Mouse (Mus musculus): ENCODE data around the gene Prkar2b. TPM values are rescaled to one million over a fixed set of nuclear protein-coding genes. Genes with fewer than 3 reads are reported as not detected.

Gene Prkar2b
- polyA plus RNA-seq, 1 experiment: 10.0 TPM

GRCm38 (mm10) chr12:31967536-31967935, 93.6 kb downstream of the Prkar2b start:
- no peak for DNase-seq (ENCODE audit: low spot score)

GRCm38 (mm10) chr12:31966405-31966804, 94.7 kb downstream of the Prkar2b start:
- DNase-seq (ENCODE audit: low spot score): no peak

- DNase-seq (ENCODE audit: low spot score): no peak
Measured at GRCm38 (mm10) chr12:31965517-31966212, 95.4 kb downstream of the Prkar2b start.

- DNase-seq (ENCODE audit: low spot score): no peak
Measured at GRCm38 (mm10) chr12:31964074-31964473, 97.0 kb downstream of the Prkar2b start.

GRCm38 (mm10) chr12:31955843-31956242, 105.3 kb downstream of the Prkar2b start:
- no peak for DNase-seq (ENCODE audit: low spot score)

GRCm38 (mm10) chr12:31950659-31951031, 110.5 kb downstream of the Prkar2b start:
- DNase-seq (ENCODE audit: low spot score): no peak

- peak; percentile 86 for DNase-seq (ENCODE audit: low spot score)
Measured at GRCm38 (mm10) chr12:31949759-31950658, 111.1 kb downstream of the Prkar2b start, which contains the start of gene Hbp1. TSS of gene Hbp1 (minus strand) at chr12:31950535.

- DNase-seq (ENCODE audit: low spot score): peak; percentile 82
Measured at GRCm38 (mm10) chr12:31949193-31949741, 111.8 kb downstream of the Prkar2b start.

GRCm38 (mm10) chr12:31948101-31949000, 112.7 kb downstream of the Prkar2b start:
- DNase-seq (ENCODE audit: low spot score): no peak

- DNase-seq (ENCODE audit: low spot score): no peak
Measured at GRCm38 (mm10) chr12:31947476-31947875, 113.6 kb downstream of the Prkar2b start.

- no peak for DNase-seq (ENCODE audit: low spot score)
Measured at GRCm38 (mm10) chr12:31944405-31944804, 116.7 kb downstream of the Prkar2b start.

GRCm38 (mm10) chr12:31943020-31943654, 118.0 kb downstream of the Prkar2b start:
- no peak for DNase-seq (ENCODE audit: low spot score)

- DNase-seq (ENCODE audit: low spot score): no peak
Measured at GRCm38 (mm10) chr12:31939026-31939425, 122.1 kb downstream of the Prkar2b start.

GRCm38 (mm10) chr12:31938391-31938997, 122.6 kb downstream of the Prkar2b start:
- DNase-seq (ENCODE audit: low spot score): no peak

GRCm38 (mm10) chr12:31937613-31938012, 123.5 kb downstream of the Prkar2b start:
- DNase-seq (ENCODE audit: low spot score): no peak

GRCm38 (mm10) chr12:31936657-31937300, 124.3 kb downstream of the Prkar2b start:
- DNase-seq (ENCODE audit: low spot score): no peak

GRCm38 (mm10) chr12:31931818-31932217, 129.3 kb downstream of the Prkar2b start:
- DNase-seq (ENCODE audit: low spot score): no peak

- DNase-seq (ENCODE audit: low spot score): no peak
Measured at GRCm38 (mm10) chr12:31928498-31928897, 132.6 kb downstream of the Prkar2b start.

GRCm38 (mm10) chr12:31926661-31927061, 134.4 kb downstream of the Prkar2b start:
- peak; percentile 41 for DNase-seq (ENCODE audit: low spot score)

GRCm38 (mm10) chr12:31925343-31925742, 135.8 kb downstream of the Prkar2b start:
- no peak for DNase-seq (ENCODE audit: low spot score)
